Mouse (Mus musculus) ES-E14 (cell line): ENCODE data around the gene Bcas3.

Source experiments
- CHD2 ChIP-seq: IDR thresholded peaks from 2 replicates; pipeline ENCODE4 v1.6.1; 2014; ENCODE audit warnings: mild to moderate bottlenecking, low read depth, low read length, inconsistent platforms
- ZNF384 ChIP-seq: IDR thresholded peaks from 2 replicates; pipeline ENCODE4 v1.6.1; 2012; ENCODE audit warnings: low read depth, low read length, inconsistent platforms

GRCm38 (mm10) chr11:85382055-85382454 is 29.1 kb downstream of the Bcas3 start:
- no peak for TF ChIP-seq CHD2
- TF ChIP-seq ZNF384: no peak
